Mouse (Mus musculus) megakaryocyte-erythroid progenitor cell, adult 5 weeks (primary cell): Measurements from ENCODE around the gene Clic6. TPM values are rescaled to one million over a fixed set of nuclear protein-coding genes. Genes with fewer than 3 reads are reported as not detected.

ENCODE experiments used
- polyA plus RNA-seq: library from polyadenylated mRNA; stranded (reverse); fragments of >175 nt; gene quantifications from 2 replicates; pipeline ENCODE4 v1.2.3, GENCODE M21; 2012

Clic6 gene
- 0.02 and 0.05 TPM in 2 replicates for polyA plus RNA-seq

GRCm38 (mm10) chr16:92485436-92485835, at the start of gene Clic6:
Gene Clic6 (plus strand): TSS chr16:92485736.

DNA sequence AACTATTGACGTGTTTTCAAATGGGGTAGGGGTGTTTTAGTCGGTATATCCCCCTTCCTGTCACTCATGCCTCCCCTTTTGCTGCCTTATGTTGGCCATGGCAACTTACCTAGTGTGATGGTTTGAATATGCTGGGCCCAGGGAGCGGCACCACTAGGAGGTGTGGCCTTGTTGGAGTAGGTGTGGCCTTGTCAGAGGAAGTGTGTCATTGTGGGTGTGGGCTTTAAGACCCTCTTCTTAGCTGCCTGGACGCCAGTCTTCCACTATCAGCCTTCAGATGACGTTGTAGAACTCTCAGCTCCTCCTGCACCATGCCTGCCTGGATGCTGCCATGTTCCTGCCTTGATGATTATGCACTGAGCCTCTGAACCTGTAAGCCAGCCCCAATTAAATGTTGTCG, 14.8 kb upstream of the Clic6 start, which contains the start of gene Rcan1:
Gene Rcan1 (minus strand): TSS at position 162 of the 400 bp plus-strand sequence.

Other genes starting within 250 kb of the Clic6 start
- gene Kcne2, start 193.3 kb upstream of the Clic6 start, polyA plus RNA-seq: not detected in 2 replicates
- gene Smim11, start 184.4 kb upstream of the Clic6 start, polyA plus RNA-seq: 13.8 and 15.9 TPM in 2 replicates
- gene Fam243, start 164.3 kb upstream of the Clic6 start, polyA plus RNA-seq: not detected in 2 replicates
- not detected in 2 replicates for gene Kcne1, start 126.3 kb upstream of the Clic6 start, polyA plus RNA-seq
- gene Rcan1, start 14.9 kb upstream of the Clic6 start, polyA plus RNA-seq: 7.6 and 8.7 TPM in 2 replicates